Mouse (Mus musculus): ENCODE data around the gene Minpp1.

- no peak for TF ChIP-seq CTCF (IDR thresholded peaks at IDR 0.05; ENCODE audit: control insufficient read depth, insufficient read depth, insufficient replicate concordance, low read depth, low read length)
- no peak for TF ChIP-seq POLR2A (IDR thresholded peaks at IDR 0.05; ENCODE audit: control insufficient read depth, low read depth, low read length)
Observed at GRCm38 (mm10) chr19:32448931-32449330, 36.6 kb upstream of the Minpp1 start.
